Mouse (Mus musculus) hematopoietic stem cell, adult 5-6 weeks (primary cell): ENCODE results near the gene Rassf7. TPM values are rescaled to one million over a fixed set of nuclear protein-coding genes. Genes with fewer than 3 reads are reported as not detected.

Source experiments
- ATAC-seq, 2 experiments: fragments of 125-278 bp in 1 of 2; replicated peaks in 1 of 2; 2 replicates each; pipeline ENCODE4 v1.8.0; 2016 to 2017; ENCODE audit warnings: inconsistent platforms in 2 of 2, mild to moderate bottlenecking in 2 of 2, moderate number of reproducible peaks in 2 of 2, low read depth in 1 of 2, moderate TSS enrichment in 1 of 2; ENCODE audit not compliant: low FRiP score in 2 of 2, poor library complexity in 2 of 2, severe bottlenecking in 2 of 2, insufficient read depth in 1 of 2, low TSS enrichment in 1 of 2
- total RNA-seq: library from RNA; stranded (forward); fragments of 172-1452, 232-1000 nt; gene quantifications from 2 replicates; pipeline ENCODE4 v1.2.3, GENCODE M21; 2017

The Rassf7 gene
- total RNA-seq, 1 experiment from 2014 or later, result 5.1 TPM

DNA sequence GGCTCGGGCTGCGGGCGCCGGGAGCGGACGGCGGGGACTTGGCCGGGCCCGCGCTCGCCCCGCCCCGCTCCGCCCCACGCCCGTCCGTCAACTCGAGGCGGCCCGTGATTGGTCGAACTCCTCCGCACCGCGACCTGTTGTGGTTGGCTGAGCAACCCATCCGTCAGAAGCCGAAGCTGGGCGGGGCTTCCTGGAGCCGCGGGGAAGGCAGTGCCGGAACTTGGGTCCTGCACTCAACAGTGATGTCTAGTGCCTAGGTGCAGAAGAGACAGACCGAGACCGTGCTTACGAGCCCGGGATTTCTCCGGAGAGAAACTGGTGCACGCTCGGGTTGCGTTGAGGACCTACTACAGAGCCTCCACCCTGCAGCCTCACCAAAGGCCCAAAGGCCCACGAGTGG lies 21.7 kb upstream of the Rassf7 start, which contains the start of the genes Hras and Lrrc56:
Gene Hras (minus strand): TSS at position 58 of the 400 bp plus-strand sequence.
Gene Lrrc56 (plus strand): TSS at position 210 of the 400 bp plus-strand sequence.
- peak; percentile 94 to 96 for ATAC-seq

DNA sequence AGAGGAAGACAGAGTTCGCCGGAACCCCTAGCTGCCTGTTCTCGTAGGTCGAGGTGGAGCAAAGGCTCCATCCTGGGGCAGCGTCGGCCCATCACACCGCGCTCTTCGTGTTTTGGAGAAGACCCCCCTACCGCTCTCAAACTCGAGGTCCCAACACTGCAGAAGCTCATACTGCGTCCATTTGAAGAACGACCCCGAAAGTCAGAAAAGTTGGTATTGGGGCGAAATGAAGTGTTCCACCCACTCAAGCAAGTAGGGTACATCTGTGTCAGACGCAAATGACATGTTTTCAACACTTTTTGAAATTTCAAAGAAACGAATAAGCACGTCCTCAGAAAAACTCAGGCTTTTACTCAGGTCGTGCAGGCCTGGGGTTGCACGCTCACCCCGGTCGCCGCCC lies 21.3 kb upstream of the Rassf7 start:
- no peak for ATAC-seq

DNA sequence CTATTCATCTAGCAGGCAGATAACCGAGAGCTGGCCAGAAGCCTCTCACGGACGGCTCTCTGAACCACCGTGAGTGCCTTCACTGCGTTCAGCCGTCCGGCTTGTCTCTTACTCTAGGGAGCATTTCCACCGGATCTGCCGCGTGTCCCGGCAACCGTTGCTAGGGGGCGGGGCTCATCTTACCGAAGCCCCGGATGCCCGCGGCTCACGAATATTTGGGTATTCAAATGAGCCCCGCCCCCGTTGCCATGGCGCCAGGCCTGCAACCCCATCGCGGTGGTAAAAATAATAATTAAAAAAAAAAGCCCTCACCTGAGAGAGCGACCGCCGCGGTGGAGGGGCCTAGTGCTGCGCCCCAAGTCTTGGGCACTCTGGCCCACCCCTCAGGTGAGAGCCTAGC lies 20.8 kb upstream of the Rassf7 start:
- ATAC-seq, result peak; percentile 69 to 70

DNA sequence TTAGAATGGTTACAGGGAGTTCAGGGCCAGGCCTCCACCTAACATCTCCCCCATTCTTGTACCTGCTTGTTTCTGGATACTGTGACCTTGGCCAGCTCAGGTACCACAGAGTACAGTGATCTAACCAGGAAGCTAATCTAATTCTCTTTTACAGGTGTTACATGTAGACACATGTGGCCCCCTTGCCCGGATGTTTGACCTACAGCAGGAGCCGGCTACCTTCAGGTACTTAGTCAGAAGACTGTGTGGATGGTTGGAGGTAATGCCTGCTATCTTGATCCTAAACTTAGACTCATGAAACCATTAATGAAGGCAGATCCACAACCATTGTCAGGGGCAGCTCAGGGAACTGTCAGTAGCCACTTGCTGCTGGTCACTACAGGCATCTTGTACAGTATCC lies 19.9 kb upstream of the Rassf7 start:
- no peak for ATAC-seq

DNA sequence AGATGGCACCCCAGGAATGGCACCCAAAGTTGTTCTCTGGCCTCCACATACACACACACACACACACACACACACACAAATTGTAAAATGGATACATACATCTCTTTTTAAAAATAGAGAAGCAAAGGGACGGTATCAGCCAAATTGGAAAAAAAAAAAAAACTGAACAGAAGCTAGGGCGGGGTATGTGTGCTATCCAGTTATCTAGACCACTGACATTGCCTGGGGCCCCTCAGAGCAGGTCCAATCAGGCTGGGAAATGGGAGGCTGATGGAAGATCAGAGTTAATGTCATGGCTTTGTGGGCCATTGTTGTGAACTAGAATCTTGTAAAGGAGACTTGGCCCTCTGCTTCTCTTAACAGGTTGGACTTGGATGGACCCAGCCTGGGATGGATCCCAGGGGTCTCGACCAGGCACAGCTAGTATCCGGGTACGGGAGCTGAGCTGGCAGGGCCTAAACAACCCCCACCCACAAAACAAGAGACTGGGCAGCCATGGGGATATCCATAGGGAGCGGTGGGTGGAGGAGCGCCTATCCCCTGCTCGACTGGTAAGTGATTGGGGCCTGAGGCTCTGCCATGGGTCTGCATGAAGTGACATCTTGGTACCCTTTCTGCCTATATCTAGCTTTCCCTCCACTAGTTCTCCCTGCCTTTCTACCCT lies 18.9 kb upstream of the Rassf7 start:
- ATAC-seq, result no peak

DNA sequence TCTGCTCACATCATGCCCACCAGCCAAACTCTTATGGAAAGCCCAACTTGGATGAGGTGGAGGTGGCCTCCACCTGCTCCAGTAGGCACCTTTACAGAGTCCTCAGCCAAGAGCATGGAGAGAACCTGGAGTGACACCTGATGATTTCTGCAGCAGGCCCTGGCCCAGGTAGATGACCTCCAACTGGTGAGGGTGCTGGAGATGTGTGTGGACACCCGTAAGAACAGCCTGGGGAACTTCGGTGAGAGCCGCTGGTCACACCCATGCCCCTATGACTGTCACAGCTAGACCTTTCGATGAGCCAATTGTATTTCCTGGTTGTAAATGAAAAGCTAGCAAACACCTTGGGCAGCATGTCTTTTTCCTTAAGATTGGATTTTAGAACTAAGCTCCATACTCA lies 17.5 kb upstream of the Rassf7 start:
- no peak for ATAC-seq

DNA sequence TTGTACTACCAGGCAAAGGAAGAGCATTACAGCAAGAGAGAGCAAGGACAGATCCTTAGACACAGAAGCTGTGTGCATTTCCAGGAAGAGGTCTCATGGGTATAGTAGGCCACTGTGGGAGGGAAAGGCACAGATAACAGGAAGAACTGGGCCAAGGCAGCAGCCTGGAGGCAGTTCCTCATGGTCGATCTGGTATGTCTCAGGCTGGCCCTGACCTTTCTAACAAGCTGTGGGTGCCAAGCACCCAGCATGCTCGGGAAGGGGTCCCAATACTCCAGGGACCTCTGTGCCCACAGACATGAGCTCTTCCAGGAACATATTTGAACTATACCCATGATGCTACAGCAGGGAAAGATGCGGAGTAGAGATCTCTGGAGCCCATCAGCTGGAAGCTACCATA lies 11.1 kb upstream of the Rassf7 start:
- no peak for ATAC-seq

DNA sequence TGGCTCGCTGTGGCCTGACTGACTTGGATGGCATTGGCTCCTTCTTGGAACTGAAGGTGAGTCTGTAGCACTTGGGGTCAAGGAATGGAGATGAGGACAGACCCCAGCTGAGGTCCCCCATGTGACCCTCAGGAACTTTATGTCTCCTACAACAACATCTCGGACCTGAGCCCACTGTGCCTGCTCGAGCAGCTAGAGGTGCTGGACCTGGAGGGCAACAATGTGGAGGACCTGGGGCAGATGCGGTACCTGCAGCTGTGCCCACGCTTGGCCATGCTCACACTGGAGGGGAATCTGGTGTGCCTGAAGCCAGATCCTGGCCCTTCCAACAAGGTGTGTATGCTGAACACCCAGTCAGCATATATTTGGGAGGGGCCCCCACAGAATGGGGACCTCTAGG lies 10.2 kb upstream of the Rassf7 start:
- no peak for ATAC-seq

DNA sequence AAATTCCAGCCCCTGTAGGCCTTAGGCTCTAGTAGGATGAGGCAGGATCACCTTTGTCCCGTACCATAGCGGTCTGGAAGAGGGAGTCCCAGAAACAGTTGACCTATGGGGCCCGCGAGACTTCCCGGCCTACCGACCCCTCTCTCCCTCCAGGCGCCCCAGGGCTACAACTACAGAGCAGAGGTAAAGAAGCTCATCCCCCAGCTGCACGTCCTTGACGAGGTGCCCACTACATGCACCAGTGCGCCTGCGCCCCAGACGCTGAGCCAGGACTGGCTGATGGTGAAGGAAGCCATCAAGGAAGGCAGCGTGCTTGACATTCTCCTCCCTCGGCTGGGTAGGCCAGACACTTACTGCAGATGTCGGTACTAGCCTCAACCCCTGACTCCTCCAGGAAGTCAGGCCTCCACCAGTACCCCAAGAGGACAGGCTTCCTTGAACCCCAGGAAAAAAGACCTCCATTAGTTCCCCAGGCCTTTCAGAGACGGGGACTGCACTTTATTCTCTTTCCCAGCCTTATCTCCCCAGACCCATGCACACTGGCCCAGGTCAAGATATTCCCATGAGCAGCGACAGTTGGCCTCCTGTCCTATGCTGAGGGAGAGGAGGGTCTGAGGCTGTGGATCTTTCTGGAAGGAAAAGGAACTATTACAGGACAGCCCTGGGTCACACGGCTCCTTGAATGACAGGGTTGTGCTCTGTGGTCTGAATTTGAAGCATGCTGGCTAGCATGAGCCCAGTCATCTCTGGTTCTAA lies 9.3 kb upstream of the Rassf7 start:
- ATAC-seq, result 0 out of 4 replicates have a peak, but pooled peaks of 1 of the 2 experiments have one; percentile 19

DNA sequence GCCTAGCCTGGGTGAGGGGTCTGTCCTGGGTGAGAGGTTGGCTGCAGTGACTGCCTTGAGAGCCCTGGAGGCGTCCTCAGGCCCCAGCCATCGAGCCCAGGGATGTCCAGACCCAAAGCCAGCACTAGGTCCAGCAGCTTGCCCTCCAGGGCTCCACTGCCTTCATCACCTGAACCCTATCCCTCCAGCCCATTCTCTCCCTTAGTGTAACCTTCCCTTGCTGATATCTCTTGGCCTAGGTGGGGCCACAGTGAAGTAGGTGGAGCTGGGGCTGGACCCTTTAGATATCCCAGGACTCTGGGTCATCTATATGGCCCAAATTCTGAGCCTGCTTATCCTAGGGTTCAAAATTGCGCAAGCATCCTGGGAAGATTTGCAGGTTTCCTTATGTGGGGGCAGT lies 6.1 kb upstream of the Rassf7 start:
- ATAC-seq, result no peak

DNA sequence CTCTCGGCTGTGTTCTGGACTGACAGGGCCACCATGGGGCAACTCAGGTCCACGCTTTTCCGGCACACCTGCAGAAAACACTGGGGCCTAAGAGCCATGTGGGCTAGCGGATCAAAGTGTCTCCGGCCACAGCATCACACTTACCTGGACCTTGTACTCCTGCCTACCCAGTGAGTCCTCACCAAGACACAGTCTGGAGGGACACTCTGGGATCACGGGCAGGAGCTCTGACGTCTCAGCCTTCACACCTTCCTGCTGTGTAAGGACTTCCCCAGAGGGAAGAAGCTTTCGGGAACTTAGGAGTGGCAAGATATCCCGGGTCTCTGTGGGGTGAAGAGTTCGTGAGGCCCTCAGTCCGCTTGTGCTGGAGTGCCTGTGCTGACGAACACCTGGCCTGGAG lies 5.5 kb upstream of the Rassf7 start:
- no peak for ATAC-seq

DNA sequence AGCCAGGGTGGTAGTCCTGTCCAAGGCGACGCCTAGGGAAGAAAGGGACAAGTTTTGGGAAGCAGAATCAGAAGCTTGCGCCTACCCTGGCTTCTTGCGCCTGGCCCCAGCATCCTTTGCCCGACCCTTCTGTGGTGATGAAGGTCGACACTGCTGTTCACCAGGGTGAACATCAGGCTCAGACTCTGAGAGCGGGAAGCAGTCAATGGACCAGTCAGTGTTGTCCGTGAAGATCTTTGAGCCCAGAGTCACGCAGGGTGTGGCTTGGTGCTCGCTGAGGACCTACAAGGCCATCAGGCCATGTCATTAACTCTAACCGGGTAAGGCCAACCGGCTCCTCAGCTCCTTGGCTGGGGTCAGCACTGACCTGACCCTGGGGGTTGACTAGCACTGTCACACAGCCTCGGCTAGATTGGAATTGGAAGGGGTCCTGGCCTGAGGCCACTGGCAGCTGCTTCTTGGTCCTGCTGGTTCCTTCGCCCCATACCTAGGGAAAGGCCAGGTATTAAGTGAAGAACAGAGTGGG lies 5.0 kb upstream of the Rassf7 start:
- no peak for ATAC-seq

DNA sequence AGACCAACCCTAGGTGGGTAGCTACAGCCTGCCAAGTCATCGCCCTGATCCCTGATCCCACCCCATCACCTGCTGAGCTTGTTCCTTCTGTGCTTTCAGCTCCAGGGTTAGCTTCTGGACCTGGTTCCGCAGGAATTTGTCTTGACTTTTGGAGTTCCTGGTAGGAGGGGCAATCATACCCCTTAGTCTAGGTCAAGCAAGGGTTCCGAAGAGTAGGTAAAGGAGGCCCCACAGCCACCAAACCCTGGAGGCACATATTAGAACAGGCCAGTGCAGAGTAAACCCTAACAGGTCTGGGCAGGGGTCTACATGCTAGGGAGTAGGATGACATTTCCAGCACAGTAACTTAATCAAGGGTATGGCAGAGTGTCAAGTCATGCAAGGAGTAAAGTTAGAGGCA lies 2.5 kb upstream of the Rassf7 start:
- ATAC-seq, result no peak

DNA sequence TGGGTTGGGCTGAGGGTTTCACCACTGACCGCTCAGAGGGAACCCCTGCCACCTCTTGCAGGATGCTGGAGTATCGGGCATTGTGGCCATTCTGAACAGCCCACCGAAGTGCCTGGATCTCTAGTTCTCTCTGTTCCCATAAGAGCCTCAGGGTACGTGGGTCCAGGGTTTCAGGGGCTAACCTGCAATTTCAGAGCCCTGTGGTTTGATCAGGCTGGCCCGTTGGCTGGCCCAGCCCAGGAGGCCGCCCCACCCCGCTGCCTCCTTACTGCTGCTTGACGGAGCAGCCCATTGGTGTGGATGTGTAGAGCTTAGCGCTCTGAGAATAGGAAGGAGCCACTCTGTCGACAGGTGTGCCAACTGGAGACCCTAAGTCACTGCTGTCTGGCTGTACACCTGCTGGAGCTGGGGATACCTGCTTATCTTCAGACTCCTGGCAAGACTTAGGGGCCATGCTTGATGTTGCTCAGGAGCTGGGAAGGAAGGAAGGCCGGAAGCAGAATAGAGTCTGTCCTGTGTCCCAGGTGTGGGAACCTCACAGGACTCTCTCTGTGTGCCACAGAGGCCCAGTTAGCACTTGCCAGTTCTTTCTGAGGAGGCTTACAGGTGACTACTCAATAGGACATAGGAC lies 1.9 kb upstream of the Rassf7 start, which contains the start of gene Lmntd2:
Gene Lmntd2 (minus strand): TSS at position 476 of the 631 bp plus-strand sequence.
- ATAC-seq, result no peak

DNA sequence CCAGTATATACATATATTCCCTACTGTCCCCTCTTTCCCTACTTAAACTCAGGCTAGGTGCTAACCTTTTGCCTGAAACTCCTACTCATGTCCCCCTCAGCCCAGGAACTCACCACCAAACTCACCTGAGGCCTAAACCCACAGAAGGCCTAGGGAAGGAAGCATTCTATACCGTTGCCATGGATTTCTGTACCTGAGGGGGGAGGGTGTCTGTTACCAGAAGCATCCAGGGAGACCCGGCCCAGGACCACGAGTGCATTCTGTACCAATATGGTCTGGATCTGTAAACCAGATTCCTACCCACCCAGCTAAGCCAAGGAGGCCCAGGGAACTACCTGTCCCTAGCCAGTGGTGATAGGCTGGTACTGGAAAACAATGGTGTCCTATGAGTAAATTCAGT lies 1.4 kb upstream of the Rassf7 start:
- ATAC-seq, result no peak

DNA sequence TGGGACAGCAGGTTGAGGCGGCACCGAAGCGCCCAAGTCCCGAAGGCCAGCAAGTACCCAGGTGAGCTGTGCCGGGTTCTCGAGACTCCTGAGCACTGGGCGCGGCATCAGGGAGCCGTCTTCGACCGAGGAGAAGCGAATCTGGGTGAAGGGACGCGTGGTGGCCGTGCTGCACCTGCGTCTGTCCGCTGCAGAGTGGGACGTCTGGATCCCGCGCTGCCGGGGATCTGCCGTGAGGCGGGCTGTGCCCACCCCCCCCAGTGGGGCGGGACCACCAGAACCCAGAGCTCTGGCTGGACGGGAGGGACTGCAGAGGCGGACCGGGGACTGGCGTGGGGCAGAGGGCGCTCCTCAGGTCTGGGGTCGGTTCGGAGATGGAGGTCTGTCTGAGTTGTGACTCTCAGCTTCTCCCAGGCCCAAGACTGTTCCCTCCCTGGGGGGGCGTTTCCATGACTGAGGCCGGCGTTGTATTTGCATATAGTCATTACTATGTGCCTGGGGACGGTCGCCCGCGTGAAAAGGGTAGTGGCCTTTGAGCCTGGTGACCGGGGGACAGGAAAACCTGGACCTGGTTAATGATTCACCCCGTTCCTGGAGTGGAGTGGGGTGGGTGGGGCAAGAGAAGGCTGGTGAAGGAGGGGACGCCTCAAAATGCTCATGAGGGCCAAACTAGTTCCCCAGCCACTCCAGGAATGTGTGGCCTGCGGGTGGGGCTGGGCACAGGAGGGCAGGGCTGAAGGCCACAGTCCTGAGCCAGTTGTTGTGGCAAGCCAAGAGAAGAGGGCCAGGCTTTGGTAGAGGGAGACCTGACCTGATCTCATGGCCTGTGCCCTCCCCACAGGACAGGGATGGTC lies 447 bp downstream of the Rassf7 start:
- peak; percentile 2 to 11; a peak in 1 of 4 replicates for ATAC-seq

DNA sequence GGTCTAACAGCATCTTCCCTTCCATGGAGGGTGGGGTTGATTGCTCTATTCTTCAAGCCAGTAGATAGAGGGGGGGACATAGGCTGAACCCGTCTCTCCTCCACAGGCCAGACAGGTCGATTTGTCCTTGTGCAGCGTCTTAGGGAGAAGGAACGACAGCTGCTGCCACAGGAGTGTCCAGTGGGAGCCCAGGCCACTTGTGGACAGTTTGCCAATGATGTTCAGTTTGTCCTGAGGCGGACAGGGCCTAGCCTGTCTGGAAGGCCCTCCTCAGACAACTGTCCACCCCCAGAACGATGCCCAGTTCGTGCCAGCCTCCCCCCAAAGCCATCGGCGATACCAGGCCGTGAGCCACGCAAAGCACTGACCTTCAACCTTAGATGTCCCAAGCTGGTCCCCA lies 1.2 kb downstream of the Rassf7 start:
- ATAC-seq, result no peak
